In genomic region chr2:151937893-151938292, GRCm38 (mm10) we compare ENCODE assay signal across 11 mouse cellular contexts. TPM values are rescaled to one million over a fixed set of nuclear protein-coding genes. Genes with fewer than 3 reads are reported as not detected.
DNase-seq lines count a peak whose midpoint lies in the region.
"Had no signal": no experiment of that assay in that cellular context is flagged by ENCODE, and none has a peak within 500 bp of the region (broad histone marks: within the 10 kb centered on the region; RNA-seq: fewer than 3 reads in every experiment).

No protein-coding gene starts in this region.

- peaks cover 10% of the 10 kb centered on the region for H3K4me1 ChIP-seq in embryonic facial prominence, embryonic 10.5 days
- peaks cover 4% of the 10 kb centered on the region; the same call in 1 of the 2 replicates for H3K4me1 ChIP-seq in forebrain, embryonic 10.5 days

- peaks cover 12% of the 10 kb centered on the region for H3K27me3 ChIP-seq in embryonic facial prominence, embryonic 10.5 days (replicated peaks; ENCODE audit: low read depth, poor library complexity, severe bottlenecking)
- no peaks in the 10 kb centered on the region for H3K27me3 ChIP-seq in forebrain, embryonic 10.5 days (ENCODE audit: poor library complexity, severe bottlenecking)

- WGBS in embryonic facial prominence, embryonic 10.5 days, result 71% methylated on average over 3 of the region's 3 CpGs
- WGBS in forebrain, embryonic 10.5 days, result 71% methylated on average over 3 of the region's 3 CpGs

- peak; percentile 67 for DNase-seq in kidney, postnatal 10 days
- no peak for DNase-seq in kidney, adult 9 months
- peak; percentile 74 for DNase-seq in NIH3T3 (ENCODE audit: low read depth)
- DNase-seq in embryonic facial prominence, embryonic 10.5 days (ENCODE audit: low spot score), result peak; percentile 42
- DNase-seq in mesoderm, embryonic 11.5 days (ENCODE audit: low read depth, low spot score), result peak; percentile 29
- DNase-seq in natural killer cell, adult 2 months (ENCODE audit: low spot score in 2 of 2), result no peak
- DNase-seq in right cerebral cortex, postnatal 4 days, result no peak
- no peak for DNase-seq in forebrain, embryonic 10.5 days (ENCODE audit: extremely low spot score, low spot score)
- DNase-seq: cerebellum, adult 18-20 months had no signal

- H3K4me3 ChIP-seq in embryonic facial prominence, embryonic 10.5 days, result no peak overlapping the region
- H3K4me3 ChIP-seq in forebrain, embryonic 10.5 days, result no peak overlapping the region
- H3K4me3 ChIP-seq: layer of hippocampus, adult 2 months had no signal

- H3K9me3 ChIP-seq in embryonic facial prominence, embryonic 10.5 days, result no peaks in the 10 kb centered on the region
- H3K9me3 ChIP-seq in forebrain, embryonic 10.5 days, result no peaks in the 10 kb centered on the region

- no peak overlapping the region for H3K27ac ChIP-seq in embryonic facial prominence, embryonic 10.5 days (replicated peaks)
- no peak overlapping the region for H3K27ac ChIP-seq in forebrain, embryonic 10.5 days
- H3K27ac ChIP-seq: layer of hippocampus, adult 2 months; macrophage had no signal

- H3K36me3 ChIP-seq in embryonic facial prominence, embryonic 10.5 days (replicated peaks), result no peaks in the 10 kb centered on the region
- no peaks in the 10 kb centered on the region for H3K36me3 ChIP-seq in forebrain, embryonic 10.5 days (replicated peaks)

RNA-seq across cellular contexts. Expression of gene Angpt4, which starts 26.9 kb away (rescaled TPM):
- polyA plus RNA-seq in embryonic facial prominence, embryonic 10.5 days (2016; fragmentation: Nextera tagmentation; extraction: Ambion mirVana), result 0.27 and 0.73 TPM in 2 replicates
- 0.06 and 0.17 TPM in 2 replicates for polyA plus RNA-seq in forebrain, embryonic 10.5 days (2016; fragmentation: Nextera tagmentation; extraction: Ambion mirVana)
- polyA plus RNA-seq: macrophage had no signal

RNA-seq across cellular contexts. Expression of gene Fam110a, which starts 42.1 kb away (rescaled TPM):
- 48.4 and 55.0 TPM in 2 replicates for polyA plus RNA-seq in embryonic facial prominence, embryonic 10.5 days (2016; fragmentation: Nextera tagmentation; extraction: Ambion mirVana)
- polyA plus RNA-seq in forebrain, embryonic 10.5 days (2016; fragmentation: Nextera tagmentation; extraction: Ambion mirVana), result 60.3 and 70.4 TPM in 2 replicates

RNA-seq across cellular contexts. Expression of gene Slc52a3, which starts 58.4 kb away (rescaled TPM):
- polyA plus RNA-seq in embryonic facial prominence, embryonic 10.5 days (2016; fragmentation: Nextera tagmentation; extraction: Ambion mirVana), result 0.63 and 0.80 TPM in 2 replicates
- 0.69 and 0.79 TPM in 2 replicates for polyA plus RNA-seq in forebrain, embryonic 10.5 days (2016; fragmentation: Nextera tagmentation; extraction: Ambion mirVana)
- polyA plus RNA-seq: macrophage had no signal

Comparison
In these comparisons a context has a peak if more than half of its experiments do, and no peak if none do; other contexts are left out.
1. DNase-seq: peak in kidney, postnatal 10 days (single experiment), NIH3T3 (single experiment), embryonic facial prominence, embryonic 10.5 days (single experiment) and mesoderm, embryonic 11.5 days (single experiment); none in kidney, adult 9 months (single experiment), natural killer cell, adult 2 months (0 of 2), right cerebral cortex, postnatal 4 days (single experiment) and forebrain, embryonic 10.5 days (single experiment).